Mouse (Mus musculus) mature B cell (primary cell): ENCODE measurements around the gene Cpm.
"Not testable (repeated sequence)": the region's sequence is repeated elsewhere in the genome, so short reads cannot be mapped to it uniquely, and the experiment has no call there.

Source experiments
- in situ Hi-C: fragments of 300-500 bp; cut with MboI; formaldehyde crosslinking; loops from 2 replicates; pipeline ENCODE4 v1.14.3; 2019

Gene Cpm

DNA sequence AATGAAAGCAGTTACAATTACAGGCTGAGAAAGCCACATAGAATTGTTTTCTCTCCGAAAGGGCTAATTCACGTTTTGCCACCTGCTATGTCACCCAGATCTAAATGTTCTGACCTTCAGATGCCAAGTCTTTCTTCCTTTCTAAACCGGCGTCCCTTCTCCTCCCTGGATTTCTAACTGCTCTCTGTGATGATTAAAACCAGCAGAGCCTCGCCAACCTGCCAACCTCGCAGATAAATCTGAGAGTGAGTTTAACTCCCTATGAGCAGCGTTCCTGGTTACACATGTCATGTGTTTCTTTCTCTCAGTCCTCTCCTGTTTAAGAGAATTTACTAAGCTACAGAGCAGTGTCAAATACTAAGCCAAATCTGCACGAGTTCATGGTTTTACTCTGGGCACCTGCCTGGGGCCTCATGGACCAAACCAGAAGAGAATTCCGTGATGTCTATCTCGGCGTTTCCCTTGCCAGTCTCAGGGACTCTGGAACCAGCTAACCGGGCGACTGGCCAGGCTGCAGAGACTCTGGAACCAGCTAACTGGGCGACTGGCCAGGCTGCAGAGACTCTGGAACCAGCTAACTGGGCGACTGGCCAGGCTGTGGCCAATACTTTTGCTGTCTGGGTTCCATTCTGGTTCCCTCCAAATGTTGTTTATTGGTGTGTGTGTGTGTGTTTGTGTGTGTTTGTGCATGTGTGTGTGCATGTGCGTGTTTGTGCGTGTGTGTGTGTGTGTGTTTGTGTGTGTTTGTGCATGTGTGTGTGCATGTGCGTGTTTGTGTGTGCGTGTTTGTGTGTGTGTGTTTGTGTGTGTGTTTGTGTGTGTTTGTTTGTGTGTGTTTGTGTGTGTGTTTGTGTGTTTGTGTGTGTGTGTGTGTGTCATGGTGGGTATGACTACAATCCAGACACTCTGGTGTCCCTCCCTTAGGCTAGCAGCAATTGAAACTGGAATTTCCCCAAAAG lies 89.1 kb downstream of the Cpm start:
- in situ Hi-C loops, result no loop called here

DNA sequence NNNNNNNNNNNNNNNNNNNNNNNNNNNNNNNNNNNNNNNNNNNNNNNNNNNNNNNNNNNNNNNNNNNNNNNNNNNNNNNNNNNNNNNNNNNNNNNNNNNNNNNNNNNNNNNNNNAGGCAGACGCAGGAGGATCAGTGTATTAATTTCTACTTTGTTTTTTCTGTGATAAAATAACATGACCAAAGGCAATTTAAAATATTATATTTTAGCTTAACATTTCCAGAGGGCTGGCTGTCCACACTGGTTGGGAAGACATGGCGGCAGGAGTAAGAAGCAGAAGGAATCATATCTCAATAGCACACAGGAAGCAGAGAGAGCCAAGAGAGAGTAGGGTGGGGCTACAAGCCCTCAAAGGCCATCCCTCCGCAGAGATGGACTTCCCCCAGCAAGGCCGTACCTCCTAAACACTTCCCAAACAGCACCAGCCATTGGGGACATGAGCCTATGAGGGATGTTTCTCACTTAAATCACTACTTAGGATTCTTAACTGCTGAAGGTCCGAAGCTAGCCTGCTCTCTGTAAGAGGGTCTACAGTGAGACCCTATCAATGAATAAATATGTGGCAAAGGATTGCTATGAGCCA lies 94.9 kb downstream of the Cpm start:
- in situ Hi-C loops, result no loop called here

DNA sequence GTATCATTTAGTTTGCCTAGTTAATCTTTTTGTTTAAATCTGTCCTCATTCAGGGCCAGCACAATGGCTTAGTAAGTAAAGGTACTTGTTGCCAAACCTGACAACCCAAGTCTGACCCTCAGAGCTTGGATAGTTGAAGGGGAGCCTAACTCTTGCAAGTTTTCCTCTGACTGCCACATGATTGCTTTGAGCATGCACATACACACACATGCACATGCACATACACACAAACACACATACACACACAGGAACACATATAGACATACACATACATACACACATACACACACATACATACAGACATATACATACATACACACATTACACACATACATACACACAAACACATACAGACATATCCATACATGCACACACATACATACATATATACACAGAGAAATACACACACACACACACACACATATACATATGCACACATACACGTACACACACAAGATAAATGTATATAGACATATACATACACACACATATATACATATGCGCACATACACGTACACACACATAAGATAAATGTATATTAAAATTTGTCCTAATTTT lies 95.6 kb downstream of the Cpm start:
- in situ Hi-C loops, result no loop called here

DNA sequence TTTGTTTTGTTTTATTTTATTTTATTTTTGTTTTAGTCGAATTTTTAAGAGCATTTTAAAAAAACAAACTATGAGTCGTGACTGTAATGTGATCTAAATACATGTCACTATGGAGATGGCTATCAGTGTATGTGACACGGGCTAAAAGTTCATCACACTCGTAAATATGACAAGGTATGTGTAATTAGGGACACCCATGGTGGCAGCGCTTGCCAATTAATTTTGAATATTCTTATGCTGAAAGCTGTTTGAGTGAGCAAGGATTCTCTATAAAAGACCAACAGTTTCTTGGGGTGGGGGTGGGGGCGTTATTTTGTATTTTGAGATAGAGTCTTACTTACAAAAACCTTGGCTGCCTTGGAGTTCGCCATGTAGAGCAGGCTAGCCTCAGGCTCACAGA lies 96.4 kb downstream of the Cpm start:
- in situ Hi-C loops, result no loop called here

DNA sequence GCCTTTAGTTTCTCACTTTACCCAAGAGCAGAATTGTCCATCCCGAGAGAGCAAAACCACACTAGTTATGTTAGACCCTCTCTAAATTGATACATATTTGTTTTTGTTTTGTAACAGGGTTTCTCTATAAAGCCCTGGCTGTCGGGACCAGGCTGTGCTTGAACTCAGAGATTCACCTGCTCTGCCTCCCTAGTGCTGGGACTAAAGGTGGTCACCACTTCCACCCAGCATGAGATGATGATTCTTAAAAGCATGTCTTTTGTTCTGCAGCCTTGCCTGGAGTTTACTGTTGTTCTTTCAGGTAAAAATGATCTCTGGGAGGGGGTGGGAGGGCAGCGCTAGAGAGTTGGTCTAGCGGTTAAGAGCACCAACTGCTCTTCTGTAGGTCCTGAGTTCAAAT lies 97.0 kb downstream of the Cpm start:
- in situ Hi-C loops, result no loop called here

DNA sequence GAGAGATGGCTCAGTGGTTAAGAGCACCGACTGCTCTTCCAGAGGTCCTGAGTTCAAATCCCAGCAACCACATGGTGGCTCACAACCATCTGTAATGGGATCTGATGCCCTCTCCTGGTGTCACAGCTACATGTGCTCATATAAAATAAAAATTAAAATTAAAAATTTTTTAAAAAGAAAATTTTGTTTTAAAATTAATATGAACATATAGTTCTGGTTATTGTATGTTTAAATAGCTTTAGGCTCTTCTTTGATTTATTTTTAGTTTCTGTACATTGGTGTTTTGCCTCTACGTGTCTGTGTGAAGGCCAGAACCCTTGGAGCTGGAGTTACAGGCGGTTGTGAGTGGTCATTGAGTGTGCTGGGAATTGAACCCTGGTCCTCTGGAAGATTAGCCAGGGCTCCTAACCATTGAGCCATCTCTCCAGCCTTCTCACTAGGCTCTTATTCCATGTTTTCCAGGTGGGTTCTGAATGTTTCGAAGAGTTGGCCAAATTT lies 97.6 kb downstream of the Cpm start:
- in situ Hi-C loops, result no loop called here

DNA sequence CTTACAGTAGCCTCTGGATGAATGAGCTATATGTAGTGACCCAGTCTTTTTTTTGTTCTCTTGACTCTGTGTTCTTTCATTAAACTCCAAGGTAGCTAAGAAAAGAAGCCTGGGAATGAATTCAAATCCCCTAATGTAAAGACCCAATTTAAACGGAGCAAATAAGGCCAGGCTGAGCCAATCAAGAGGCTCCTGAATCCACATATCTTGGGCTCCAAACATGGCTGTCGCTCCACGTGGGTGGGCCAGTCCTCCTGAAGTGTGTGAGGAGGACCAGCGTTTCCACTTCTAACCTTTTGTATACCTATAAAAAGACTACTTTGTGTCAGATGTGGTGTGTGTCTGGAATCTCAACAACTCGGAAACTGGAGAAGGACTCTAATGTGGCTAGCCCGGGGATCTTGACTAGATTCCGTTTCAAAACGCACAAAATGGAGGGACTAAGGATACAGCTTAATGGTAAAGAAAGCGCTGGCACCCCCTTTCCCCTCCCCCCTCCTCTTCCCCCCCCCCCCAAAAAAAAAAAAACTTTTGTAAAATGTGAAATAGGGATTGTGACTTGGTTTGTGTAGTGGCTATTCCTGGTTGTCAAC lies 98.3 kb downstream of the Cpm start:
- in situ Hi-C loops, result no loop called here

DNA sequence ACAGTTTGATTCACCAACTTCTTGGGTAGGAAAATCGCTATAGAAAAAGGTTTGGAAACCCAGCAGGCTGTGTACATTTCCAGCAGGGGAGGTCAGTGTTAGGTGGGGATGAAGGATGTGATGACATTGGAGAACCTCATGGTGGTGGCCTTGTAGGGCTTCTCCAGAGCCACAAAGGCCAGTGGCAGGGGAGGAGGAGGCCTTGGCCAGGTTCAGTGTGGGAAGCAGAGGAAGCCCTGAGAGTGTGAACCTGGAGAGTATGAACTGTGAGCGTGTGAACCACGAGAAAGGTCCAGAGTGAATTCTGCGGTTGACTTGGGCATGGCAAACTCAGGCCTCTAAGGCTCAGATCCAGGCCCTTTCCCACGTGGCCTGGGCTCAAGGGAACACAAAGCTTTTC lies 99.3 kb downstream of the Cpm start:
- in situ Hi-C loops, result no loop called here

DNA sequence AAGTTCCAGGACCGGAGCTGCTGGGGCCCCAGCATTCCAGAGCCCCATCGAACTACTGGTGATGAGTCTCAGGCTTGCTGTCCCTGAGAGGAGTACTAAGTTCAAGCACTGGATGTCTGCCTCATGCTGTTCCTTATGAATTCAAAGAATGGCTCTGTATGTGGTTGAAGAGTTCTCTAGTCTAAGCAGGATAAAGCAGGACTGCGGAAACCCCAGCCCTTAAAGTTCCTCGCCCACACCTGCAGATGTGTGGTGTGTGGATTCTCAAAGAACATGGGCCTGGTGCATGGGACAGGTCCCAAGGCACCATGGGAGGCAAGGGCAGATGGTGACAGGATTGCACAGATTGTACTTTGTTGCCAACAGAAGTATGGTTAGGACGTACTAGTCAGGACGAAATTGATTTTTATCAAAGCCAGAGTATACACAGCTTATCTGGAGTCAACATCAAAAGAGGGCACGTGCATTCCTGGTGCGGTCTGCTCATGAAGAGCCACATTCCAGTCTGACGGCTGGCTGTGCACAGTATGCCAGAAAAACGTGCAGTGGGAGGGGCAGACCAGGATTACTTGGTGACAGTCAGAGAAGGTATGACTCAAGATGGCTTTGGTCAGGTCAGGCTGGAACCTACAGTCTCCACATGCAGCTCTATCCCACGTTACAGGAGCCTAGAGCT lies 100.0 kb downstream of the Cpm start:
- in situ Hi-C loops, result no loop called here

DNA sequence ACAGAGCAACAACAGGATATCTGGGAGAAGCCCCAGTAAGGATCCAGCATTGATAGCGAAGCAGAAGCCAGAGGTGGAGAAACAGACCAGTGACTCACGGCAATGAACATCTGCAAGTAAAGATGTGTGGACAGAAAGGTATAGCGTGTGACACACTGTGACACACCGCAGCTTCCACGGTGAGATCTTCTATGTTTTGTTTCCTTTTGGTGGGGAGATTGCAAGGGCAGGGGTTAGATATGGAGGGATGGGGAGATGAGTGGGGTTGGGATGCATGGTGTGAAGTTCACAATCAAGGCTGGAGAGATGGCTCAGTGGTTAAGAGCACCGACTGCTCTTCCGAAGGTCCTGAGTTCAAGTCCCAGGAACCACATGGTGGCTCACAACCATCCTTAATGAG lies 100.8 kb downstream of the Cpm start:
- in situ Hi-C loops, result no loop called here

DNA sequence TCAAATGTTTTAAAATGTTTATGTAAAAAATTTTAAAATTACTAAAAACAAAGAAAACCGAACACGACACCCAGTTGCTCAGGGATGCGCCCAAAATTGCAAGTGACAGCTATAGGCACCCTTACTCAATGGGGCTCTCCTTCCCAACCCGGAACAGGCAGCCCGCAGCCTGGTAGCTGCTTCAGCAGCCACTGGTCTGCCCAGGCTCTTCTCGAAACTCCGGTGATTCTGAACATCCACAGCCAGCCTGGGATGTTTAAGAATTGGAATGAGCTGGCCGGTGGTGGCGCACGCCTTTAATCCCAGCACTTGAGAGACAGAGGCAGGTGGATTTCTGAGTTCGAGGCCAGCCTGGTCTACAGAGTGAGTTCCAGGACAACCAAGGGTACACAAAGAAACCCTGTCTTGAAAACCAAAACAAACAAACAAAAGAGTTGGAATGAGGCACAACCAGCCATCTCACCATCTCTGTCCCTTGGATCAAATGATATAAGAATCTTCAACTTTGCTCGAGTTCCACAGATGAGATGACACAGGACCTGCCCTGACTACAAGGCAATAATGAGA lies 101.4 kb downstream of the Cpm start:
- in situ Hi-C loops, result no loop called here

DNA sequence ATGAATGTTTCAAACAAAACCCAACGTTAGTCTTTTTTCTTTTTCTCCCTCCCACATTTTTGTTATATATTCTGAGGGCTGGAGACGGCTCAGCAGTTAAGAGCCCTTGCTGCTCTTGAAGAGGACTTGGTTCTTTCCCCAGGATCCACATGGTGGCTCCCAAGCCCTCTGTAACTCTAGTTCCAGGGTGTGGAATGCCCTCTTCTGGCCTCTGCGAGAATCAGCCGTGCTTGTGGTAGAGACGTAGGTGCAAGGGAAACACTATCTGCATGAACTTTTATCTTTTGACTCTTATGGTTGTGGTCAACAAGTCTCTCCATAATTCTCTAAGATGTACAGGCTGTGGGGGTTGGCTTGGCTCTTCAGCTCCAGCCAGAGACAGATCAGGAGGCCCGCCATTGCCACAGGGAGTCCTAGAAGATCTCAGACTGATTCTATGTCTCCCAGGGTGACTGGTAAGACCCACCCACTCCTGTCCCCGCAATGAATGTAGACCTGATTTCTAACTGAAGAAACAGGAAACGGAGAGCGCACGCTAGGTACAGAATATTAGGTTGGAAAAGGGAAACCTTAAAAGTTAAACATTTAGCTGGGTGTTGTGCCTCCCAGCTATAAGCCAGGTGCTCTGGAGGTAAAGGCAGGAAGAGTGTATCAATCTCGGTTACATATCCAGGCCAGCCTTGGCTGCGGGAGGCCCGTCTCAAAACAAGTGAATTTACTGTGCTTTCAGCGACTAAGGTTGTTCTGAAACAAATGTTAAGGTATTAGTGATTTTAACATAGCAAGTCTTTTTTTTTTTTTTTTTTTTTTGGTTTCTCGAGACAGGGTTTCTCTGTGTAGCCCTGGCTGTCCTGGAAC lies 102.2 kb downstream of the Cpm start:
- in situ Hi-C loops, result no loop called here

DNA sequence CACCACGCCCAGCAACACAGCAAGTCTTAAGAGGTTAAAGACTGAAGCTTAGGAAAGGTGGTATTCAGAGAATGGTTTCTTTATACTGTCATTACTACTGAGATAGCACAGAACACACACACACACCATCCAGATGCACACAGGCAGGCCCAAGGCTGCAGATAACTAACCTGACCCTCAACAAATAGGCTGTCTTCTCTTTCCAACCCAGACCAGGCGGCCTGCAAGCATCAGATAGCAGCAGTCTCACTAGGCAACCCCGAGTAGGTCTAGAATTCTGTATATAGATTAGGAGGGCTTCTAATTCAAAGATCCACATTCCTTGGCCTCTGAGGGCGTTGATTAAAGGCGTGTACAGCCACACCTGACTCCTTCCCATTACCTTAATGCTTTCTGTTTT lies 102.9 kb downstream of the Cpm start:
- in situ Hi-C loops, result no loop called here

DNA sequence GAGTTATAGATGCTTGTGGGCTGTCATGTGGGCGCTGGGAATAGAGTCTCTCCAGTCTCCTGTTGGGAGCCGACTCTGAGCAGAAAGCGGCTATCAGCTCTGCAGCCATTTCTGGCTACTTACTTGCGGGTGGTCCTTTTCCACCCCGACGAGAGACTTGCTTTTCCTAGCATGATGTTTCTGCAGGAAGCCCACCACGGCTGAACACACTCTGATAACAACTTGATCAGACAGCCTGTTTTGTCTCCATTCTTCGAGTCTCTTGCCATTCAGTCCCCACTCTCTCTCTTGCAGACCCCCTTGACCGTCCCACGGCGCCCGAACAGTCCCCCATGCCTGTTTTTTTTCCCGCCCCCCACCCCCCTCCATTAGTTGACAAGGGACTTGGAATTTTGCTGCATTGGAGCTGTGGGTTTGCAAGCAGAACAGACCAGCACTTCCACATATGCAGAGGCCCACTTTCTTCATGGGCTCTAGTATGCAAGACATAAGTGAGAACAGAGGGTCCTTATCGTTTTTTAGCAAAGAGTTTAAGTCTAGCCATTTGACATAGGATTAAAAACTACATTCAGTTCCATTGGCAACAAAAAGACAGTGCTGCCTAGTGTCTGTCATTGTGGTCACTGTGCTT lies 103.8 kb downstream of the Cpm start:
- in situ Hi-C loops, result no loop called here

DNA sequence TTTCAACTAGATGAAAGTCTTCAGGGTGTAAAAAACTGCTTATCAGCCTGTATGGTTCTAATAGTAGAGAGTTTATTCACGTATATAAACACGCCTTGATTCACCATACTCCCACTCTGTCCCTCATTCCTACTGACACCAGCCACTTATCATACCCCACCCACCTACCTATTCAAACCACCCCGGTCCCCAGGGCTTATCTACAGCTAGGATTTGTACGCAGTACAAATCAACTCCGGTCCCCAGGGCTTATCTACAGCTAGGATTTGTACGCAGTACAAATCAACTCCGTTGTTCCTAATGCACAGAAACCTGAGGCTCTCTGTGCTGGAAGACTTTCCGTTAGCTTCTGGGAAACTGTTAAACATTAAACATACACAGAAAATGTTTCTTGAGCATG lies 104.3 kb downstream of the Cpm start:
- in situ Hi-C loops, result not testable (repeated sequence)

DNA sequence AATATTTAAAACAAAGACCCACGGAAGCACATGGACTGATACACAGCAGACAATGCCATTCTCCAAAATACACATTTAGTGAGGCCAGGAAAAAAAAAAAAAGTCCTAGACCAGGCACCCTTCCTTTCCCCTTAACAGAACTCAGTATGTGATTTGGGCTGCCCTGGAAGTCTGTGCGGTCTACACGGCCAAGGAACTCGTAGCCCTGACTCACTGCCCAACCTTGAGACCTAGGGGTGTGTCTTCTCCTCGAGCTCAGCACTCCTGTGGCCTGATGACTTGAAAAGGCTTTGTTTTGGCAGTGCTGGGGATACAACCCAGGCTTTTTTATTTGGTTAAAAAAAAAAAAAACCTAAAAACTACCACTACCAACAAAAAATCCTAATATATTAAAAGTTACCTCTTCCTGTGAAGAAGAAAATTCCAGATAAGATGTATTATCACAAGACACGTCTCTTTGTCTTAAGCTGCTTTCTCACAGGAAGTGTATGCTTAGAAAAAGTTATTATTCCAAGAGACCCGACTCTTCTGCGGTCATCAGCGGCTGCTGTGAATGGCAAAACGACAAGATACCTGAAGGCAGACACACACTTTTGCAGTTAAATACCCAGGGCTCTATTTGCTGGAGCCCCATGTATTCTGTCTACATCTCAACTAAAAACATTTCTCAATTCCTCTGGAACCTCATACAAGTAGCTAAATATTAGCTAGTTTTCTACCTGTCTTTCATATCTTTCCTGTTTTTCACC lies 105.0 kb downstream of the Cpm start:
- in situ Hi-C loops, result not testable (repeated sequence)

DNA sequence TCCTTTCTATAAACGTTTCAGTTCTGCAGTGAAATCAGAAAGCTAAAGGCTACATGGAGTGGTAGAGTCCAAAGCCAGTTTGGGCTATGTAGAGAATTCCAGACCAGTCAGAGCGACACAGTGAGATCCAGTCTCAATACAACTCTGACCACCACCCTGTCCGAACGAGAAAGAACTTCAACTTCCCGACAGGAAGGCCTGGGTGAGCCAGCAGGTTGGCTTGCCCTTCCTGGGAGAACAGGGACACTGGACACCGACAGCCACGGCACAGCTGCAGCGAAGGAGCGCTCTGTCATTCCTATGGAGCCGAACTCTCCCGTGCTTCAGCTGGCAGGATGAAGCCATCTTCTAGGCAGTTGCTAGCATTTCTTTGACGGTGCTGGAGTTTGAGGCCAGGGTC lies 106.1 kb downstream of the Cpm start:
- in situ Hi-C loops, result not testable (repeated sequence)

DNA sequence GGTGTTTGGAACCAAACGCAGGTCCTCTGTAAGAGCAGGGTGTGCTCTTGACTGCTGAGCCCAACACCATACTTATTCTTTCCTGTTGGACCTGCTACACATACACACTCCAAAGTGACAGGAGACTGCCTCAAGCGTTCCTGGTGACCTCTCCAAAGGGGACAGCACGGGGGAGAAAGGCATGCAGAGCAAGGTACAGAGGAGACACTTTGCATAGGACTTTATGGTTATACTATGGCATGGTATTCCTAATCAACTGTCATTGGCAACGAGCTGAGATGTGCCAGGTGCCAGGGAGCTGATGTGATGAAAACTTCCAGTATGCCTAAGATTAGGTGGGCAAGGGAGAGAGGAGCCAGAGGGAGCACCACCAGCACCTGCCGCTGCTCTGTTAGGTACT lies 107.3 kb downstream of the Cpm start:
- in situ Hi-C loops, result no loop called here
